Mouse (Mus musculus): ENCODE measurements at regions not wholly inside any gene's neighbourhood (a gene's known extent, or its start where the extent isn't known, plus 50 kb on each side); places are given as distances from the start of the nearest gene placed in this dataset.

DNA sequence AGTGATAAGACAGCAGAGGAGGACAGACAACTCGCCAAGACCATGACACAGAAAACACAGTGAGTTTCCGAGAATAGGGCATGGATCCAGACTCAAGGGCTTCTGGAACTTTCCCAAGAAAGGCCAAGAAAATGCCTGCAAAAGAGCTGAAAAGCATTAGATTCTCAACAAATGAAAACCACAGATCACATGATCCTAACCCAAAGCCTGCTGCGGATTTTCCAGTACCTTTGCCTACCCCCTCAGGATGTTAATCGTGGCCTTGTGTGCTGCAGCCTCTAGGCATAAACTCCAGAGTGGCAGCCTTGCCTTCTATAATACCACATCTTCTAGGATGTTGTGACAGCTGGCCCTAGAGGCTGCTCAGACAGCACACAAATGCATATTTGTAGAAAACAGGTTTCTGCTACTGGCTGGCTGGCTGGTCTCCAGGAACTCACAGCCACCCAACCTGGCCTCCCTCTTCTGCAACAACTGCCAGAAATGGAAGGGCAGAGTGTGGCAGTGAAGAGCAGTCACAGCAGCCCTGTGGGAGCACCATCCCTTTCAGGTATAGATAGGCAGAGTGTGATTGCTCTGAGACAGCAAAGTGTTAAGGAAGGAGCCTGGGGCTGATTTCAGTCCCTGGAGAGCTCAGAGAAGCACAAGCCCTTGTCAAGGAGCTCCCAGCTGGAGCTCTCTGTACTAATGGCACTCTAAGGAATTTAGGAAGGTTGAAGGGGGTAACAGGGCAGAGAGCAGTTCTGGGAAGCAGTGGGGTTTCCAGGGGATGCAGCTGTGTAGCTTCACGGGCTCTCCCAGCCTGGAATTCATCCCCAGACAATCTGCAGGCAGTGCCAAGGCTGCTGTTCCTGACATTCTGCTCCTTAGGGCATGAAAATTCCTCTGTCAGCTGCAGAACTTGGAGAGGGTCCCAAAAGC lies 213.7 kb upstream of the B3gat1 start:
- TF ChIP-seq CTCF (IDR thresholded peaks at IDR 0.05; ENCODE audit: control insufficient read depth, insufficient read depth, insufficient read length) (no peak), MYOD1 (IDR thresholded peaks at IDR 0.05; ENCODE audit: control insufficient read depth, insufficient read length, low read depth) (peak; percentile 69), USF1 (IDR thresholded peaks at IDR 0.05; ENCODE audit: low read depth) (peak; percentile 81), FOSL1 (IDR thresholded peaks at IDR 0.05; ENCODE audit: insufficient read depth, low read length, poor library complexity, severe bottlenecking) (no peak), MAX (IDR thresholded peaks at IDR 0.05) (no peak), MYOG (IDR thresholded peaks at IDR 0.05; ENCODE audit: control insufficient read depth, extremely low read depth, insufficient read length) (no peak)

Data from C2C12 (cell line).